Mouse (Mus musculus) retina, postnatal 1 day (tissue): ENCODE data around the gene Rap2a.

Source experiments
- DNase-seq: peaks from one replicate; pipeline ENCODE4 v3.0.0-alpha.2; 2012

Rap2a gene

DNA sequence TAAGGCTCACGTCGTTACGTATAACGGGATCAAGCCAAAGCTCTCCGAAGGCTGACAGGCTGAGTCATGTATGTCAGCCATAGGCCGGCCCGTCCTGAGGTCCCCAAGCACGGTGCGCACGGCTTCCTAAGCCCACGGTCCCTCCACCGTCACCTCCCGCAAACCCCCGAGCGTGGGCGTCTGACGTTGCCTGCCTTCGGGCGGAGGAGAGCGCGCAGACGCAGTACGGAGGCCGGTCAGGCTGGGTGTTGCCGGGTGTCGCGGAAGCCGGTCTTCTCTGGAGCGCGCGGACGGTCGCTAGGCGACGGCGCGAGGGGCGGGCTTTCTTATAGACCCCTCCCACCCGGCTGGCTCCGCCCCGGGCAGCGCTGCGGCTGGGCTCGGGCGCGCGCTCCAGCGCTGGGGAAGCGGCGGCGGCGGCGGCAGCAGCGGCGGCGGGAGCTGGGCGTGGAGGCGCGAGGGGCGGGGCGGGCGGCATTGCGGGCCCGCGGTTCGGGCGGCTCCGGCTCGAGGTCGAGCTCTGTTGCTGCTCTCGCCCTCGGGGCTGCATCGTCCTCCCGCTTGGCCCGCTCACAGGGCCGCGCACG lies at the start of gene Rap2a:
Gene Rap2a (plus strand): TSS at position 463 of the 587 bp plus-strand sequence.
- peak; percentile 98 for DNase-seq

DNA sequence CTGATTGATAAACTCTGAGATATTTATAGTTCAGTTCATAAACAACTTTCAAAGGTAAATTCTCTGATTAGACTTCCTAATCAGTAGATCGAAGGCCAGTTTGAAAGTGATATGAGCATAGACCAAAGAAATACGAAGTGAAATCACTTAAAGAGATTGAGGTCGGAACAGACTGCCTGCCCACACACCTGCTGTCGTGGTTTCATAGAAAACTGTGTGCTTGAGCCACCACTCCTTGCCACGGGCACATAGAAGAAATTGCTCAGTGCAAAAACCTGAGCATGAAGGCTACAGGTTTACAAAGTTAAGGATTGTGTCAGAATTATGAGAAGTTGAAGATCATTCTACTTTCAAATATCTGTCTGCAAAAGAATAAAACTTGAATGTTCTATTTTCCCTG lies 49.7 kb upstream of the Rap2a start:
- DNase-seq = no peak

GRCm38 (mm10) chr14:120432773-120433172 lies 45.5 kb upstream of the Rap2a start:
- DNase-seq = peak; percentile 30

- peak; percentile 47 for DNase-seq
These were observed 44.3 kb upstream of the Rap2a start for GRCm38 (mm10) chr14:120433931-120434398.

DNA sequence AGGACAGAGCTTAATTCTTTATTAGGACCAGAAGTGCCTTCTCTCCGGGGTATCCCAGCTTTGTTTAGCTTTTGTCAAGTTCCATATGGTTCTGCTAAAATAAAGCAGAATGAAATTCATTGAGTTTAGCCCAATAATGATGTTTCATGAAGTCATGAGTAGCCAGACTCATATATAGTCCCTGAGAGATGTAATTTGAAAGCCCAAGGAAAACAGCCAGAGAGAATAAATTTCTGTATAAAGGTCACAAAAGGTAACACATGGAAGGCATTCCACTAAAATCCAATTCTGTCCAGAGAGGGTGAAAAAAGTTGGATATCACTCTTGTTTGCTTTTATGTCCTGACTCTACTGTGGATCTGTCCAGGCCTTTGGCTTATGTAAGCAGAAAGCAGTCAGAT lies 43.4 kb upstream of the Rap2a start:
- DNase-seq = no peak

DNA sequence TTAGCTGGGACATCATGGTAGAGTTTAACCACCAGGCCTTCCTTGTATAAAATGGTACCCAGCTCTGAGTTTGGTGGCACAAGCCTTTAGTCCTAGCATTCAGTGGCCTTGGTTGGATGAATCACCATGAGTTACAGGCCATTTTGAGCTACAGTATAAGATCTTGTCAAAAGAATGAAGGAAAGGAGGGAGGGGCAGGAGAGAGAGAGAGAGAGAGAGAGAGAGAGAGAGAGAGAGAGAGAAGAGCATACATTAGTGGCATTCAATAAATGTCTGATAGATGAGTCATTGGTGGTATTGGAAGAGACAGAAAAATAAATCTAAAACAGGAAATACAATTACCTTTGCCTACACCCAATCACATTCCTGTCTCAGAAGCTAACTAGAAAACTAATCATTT lies 37.5 kb upstream of the Rap2a start:
- DNase-seq = no peak

DNA sequence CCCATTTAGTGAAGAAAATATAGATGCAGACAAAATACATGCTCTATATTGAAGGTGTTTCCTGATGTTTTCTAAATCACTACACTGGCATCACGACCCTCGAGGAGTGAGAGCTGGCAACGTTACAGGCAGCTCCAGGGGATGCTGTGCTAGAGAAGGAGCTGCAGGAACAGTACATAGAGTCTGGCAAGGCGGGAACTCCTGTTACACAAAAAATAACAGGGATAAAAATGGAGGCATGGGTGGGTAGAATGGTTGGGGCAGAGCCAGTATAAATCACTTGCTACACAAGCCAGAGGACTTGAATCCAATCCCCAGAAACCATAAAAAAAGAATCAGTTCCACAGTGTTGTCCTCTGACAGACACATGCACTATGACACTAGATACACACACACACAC lies 37.0 kb upstream of the Rap2a start:
- no peak for DNase-seq

DNA sequence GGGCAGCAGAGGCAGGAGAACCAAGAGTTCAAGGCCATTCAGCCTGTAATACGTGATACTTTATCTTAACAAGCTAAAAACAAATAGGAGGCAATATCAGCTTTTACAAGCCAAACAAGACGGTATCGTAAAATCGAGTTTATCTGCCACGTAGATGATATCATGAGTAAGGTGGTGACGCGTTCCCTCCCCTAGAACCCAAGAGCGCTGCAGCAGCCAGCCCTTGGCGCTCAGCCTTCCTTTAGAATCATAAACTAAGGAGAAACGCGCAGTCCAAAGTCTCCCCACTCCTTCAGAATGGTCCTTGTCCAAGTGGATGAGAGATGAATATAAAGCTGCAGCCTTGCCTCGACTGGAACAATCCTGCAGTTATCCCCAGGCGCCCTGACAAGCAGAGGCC lies 36.4 kb upstream of the Rap2a start:
- DNase-seq = no peak

- DNase-seq = no peak
These were observed 24.0 kb upstream of the Rap2a start for GRCm38 (mm10) chr14:120454221-120454620.

DNA sequence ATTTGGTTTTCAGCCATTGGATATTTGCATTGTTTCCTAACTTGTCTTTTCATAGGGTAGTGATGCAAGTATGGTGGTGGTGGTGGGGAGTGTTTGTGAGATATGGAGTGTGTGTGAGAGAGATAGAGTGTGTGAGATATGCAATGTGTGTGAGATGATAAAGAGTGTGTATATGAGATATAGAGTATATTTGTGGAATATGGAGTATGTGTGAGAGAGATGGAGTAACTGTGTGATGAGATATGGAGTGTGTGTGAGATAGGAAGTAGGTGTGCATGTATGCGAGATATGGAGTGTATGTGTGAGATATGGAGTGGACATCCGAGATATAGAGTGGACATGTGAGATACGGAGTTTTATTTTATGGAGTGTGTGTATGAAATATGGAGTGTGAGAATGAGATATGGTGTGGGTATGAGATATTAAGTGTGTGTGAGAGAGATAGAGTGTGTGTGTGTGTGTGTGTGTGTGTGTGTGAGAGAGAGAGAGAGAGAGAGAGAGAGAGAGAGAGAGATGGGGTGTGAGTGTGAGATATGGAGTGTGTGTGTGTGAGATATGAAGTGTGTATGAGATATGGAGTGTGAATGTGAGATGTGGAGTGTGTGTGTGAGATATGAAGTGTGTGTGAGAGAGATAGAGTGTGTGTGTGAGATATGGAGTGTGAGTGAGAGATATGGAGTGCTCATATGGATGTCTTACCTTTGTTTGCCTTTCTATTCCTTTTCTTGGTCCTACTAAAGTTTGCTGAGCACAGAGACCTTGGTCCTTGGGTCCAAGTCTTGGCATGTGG lies 14.1 kb upstream of the Rap2a start:
- DNase-seq = no peak

GRCm38 (mm10) chr14:120466816-120467215 lies 11.4 kb upstream of the Rap2a start:
- DNase-seq = no peak

- no peak for DNase-seq
These were observed 9.0 kb upstream of the Rap2a start for GRCm38 (mm10) chr14:120469126-120469790.

- no peak for DNase-seq
These were observed 2.0 kb upstream of the Rap2a start for GRCm38 (mm10) chr14:120476186-120476697.

GRCm38 (mm10) chr14:120477288-120477981 lies 809 bp upstream of the Rap2a start:
- DNase-seq = peak; percentile 100

DNA sequence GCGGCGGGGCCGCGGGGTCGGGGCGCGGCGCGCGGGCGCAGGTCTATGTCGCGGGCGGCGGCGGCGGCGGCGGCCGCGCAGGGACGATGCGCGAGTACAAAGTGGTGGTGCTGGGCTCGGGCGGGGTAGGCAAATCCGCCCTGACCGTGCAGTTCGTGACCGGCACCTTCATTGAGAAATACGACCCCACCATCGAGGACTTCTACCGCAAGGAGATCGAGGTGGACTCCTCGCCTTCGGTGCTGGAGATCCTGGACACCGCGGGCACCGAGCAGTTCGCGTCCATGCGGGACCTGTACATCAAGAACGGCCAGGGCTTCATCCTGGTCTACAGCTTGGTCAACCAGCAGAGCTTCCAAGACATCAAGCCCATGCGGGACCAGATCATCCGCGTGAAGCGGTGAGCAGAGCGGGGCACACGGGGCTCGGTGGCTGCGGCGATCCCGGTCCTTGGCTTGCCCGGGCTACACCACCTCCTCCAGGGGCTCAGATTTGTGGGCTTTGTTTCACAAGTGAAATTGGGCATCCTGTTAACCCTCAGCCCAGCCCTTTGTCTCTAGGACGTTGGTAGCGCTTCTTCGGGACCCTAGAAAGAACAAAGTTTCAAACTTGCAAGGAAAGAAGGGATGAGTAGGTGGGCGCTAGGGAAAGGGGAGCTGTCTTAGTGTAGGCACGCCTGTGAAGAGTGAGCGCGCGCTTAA lies 547 bp downstream of the Rap2a start:
- DNase-seq = no peak

DNA sequence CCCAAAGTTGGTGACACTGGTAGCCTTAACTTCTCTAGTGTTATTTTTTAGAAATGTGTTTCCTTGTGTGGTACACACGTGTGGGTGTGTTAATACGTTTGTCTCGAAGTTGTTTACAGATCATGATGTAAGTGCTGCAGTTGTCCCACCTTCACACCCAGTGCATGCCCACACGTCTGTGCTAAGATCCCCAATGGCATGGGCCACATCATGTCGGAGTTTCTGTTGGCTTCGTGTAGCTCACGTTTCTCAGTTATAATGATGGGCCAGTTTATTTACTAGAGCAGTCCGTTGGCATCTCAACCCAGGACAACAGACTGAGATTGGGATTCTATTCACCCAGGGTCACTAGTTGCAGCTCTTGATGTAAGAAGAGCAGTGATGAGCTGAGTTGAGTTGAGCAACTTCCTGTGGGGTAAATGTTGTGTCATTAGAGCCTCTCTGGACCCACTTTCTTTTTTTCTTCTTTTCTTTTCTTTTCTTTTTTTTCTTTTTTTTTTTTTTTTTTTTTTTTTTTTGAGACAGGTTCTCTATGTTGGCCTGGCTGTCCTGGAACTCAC lies 2.2 kb downstream of the Rap2a start:
- no peak for DNase-seq

DNA sequence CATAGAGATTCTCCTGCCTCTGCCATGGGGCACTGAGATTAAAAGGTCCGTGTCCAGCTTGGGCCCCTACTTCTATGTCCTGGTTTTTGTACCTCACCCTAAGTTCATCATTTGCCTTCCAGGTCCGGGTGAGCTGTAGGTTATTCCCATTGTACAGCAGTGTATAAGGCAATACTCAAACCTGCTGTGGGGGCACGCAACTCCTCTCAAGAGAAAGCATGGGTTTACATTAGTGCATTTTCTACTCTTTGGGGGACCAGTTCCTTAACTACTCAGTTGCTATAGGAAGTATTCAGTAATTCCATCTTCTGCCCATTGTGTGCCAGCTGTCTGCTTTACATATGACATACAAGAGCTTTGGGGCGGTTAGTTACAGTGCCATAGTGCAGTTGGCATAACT lies 2.7 kb downstream of the Rap2a start:
- DNase-seq = no peak

- no peak for DNase-seq
These were observed 6.3 kb downstream of the Rap2a start for GRCm38 (mm10) chr14:120484561-120484960.

DNA sequence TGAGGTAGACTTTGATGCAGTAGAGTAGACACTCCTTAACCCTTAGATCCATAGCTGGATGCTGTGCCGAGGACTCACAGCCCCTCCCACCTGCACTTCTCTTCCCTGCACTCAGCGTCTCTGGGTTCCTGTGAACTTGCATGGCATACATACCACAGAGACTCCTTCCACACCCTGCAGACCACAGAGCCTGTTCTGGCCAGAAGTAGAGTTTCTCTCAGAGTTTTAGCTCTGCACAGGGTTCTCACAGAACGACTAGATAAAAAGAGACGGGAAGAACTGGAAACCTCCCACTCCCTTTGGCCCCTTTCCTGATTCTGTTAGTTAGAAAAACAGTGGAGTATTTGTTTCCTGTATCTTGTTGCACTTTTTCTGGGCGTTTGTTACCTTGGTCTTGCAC lies 18.0 kb downstream of the Rap2a start:
- no peak for DNase-seq

- DNase-seq = no peak
These were observed 18.6 kb downstream of the Rap2a start for GRCm38 (mm10) chr14:120496827-120497226.

- no peak for DNase-seq
These were observed 20.9 kb downstream of the Rap2a start for GRCm38 (mm10) chr14:120499096-120499495.

DNA sequence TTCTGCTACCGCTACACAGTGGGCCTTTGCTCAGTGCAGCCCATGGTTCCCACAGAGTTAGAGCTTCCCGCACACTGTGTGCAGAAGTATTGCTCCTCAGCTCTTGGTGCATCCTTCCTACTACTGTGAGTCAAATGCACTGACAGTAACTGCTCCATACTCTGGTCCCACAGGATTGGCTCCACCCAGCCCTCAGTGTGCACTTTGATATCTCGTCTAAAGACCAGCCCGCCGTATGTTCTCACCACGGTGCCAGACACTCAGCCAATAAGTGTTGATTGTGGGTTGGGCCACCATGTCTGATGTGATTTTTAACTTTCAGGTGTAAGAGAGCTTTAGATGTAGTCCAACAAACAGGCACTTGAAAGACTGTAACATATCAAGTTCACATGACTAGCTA lies 21.4 kb downstream of the Rap2a start:
- DNase-seq = no peak
